ENCODE assay signal across 18 mouse cellular contexts in the genomic region with DNA sequence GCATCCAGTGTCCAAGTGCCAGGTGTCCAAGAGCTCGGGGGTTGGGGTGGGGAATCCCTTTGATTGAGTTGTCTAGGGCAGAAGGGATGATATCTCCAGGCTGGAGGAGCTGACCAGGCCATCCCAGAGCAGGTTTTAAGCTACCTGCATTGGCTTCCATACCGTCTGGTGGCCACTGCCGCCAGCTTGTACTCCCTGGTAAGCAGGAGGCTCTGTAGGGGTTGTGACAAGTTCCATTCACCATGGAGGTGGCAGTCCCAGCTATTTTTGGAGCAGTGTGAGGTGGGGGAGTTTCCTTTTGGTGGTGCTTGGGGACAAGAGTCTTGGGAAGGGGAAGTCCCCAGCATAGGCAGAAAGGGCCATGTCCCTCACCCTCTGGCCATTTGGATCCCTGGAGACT. TPM values are rescaled to one million over a fixed set of nuclear protein-coding genes. Genes with fewer than 3 reads are reported as not detected.
DNase-seq lines count a peak whose midpoint lies in the region; ATAC-seq and TF ChIP-seq lines count a peak whose summit lies in the region.
"Had no signal": no experiment of that assay in that cellular context is flagged by ENCODE, and none has a peak within 500 bp of the region (broad histone marks: within the 10 kb centered on the region; RNA-seq: fewer than 3 reads in every experiment).

No protein-coding gene starts in this region.

- H3K4me2 ChIP-seq in heart, postnatal 0 days (ENCODE audit: low read depth, low read length): no peak overlapping the region
- no peak overlapping the region for H3K4me2 ChIP-seq in intestine, postnatal 0 days (replicated peaks; ENCODE audit: low read depth)
- H3K4me2 ChIP-seq: limb, embryonic 13.5 days; neural tube, embryonic 12.5 days had no signal

- TF ChIP-seq POLR2A in cerebellum, adult 2 months (IDR thresholded peaks at IDR 0.05; ENCODE audit: borderline replicate concordance, insufficient read depth, low read length): no peak

- intact Hi-C loops in heart, postnatal 36 days (cut with DNase I): no loop called here

- 44% methylated on average over 3 of the region's 3 CpGs for WGBS in heart, postnatal 0 days
- WGBS in cerebellum, adult 2 months: 38% methylated on average over 3 of the region's 3 CpGs
- 96% methylated on average over 3 of the region's 3 CpGs for WGBS in intestine, postnatal 0 days

- H3K9me3 ChIP-seq in heart, postnatal 0 days (replicated peaks; ENCODE audit: control insufficient read depth, low read length): no peaks in the 10 kb centered on the region
- no peaks in the 10 kb centered on the region for H3K9me3 ChIP-seq in intestine, postnatal 0 days (ENCODE audit: control insufficient read depth)
- H3K9me3 ChIP-seq: limb, embryonic 13.5 days; neural tube, embryonic 12.5 days had no signal

- H3K9ac ChIP-seq in heart, postnatal 0 days (replicated peaks; ENCODE audit: low read depth, low read length): no peak overlapping the region
- no peak overlapping the region for H3K9ac ChIP-seq in intestine, postnatal 0 days (ENCODE audit: low read depth, low read length)
- H3K9ac ChIP-seq: limb, embryonic 13.5 days; neural tube, embryonic 12.5 days had no signal

- TF ChIP-seq EP300 in heart, postnatal 0 days (IDR thresholded peaks at IDR 0.05; ENCODE audit: low read depth): no peak

- no peaks in the 10 kb centered on the region for H3K27me3 ChIP-seq in heart, postnatal 0 days (ENCODE audit: control insufficient read depth, insufficient read depth, low read length)
- H3K27me3 ChIP-seq in cerebellum, adult 2 months (ENCODE audit: control insufficient read depth, insufficient read depth, low read length): no peaks in the 10 kb centered on the region
- H3K27me3 ChIP-seq in intestine, postnatal 0 days (replicated peaks; ENCODE audit: control insufficient read depth, insufficient read depth, low read length): no peaks in the 10 kb centered on the region
- H3K27me3 ChIP-seq: limb, embryonic 13.5 days; neural tube, embryonic 12.5 days; Patski had no signal

- H3K4me3 ChIP-seq in heart, postnatal 0 days (ENCODE audit: low read depth, low read length): no peak overlapping the region
- H3K4me3 ChIP-seq in cerebellum, adult 2 months (replicated peaks; ENCODE audit: insufficient read depth, low read depth, low read length): no peak overlapping the region
- no peak overlapping the region for H3K4me3 ChIP-seq in intestine, postnatal 0 days (ENCODE audit: low read depth, low read length)
- H3K4me3 ChIP-seq: limb, embryonic 13.5 days; neural tube, embryonic 12.5 days had no signal

- H3K27ac ChIP-seq in heart, postnatal 0 days (ENCODE audit: low read depth): 0 out of 2 replicates have a peak overlapping the region, but pooled peaks have one; percentile 20
- H3K27ac ChIP-seq in cerebellum, adult 2 months (ENCODE audit: insufficient read depth, low read length): no peak overlapping the region
- no peak overlapping the region for H3K27ac ChIP-seq in intestine, postnatal 0 days (ENCODE audit: low read depth, low read length)
- H3K27ac ChIP-seq: kidney, postnatal 0 days; limb, embryonic 13.5 days; neural tube, embryonic 12.5 days had no signal

- H3K36me3 ChIP-seq in heart, postnatal 0 days (replicated peaks; ENCODE audit: control insufficient read depth, insufficient read depth, low read length): no peaks in the 10 kb centered on the region
- H3K36me3 ChIP-seq in intestine, postnatal 0 days (ENCODE audit: control insufficient read depth, insufficient read depth): no peaks in the 10 kb centered on the region
- H3K36me3 ChIP-seq: limb, embryonic 13.5 days; neural tube, embryonic 12.5 days had no signal

- ATAC-seq in heart, postnatal 0 days (ENCODE audit: insufficient read depth, low read depth): peak; percentile 40
- no peak for ATAC-seq in intestine, postnatal 0 days
- ATAC-seq: activated CD4-positive, CD25-positive, alpha-beta regulatory T cell, adult 4 months; hindbrain, embryonic 16.5 days had no signal

- DNase-seq in heart, adult 11 months: peak; percentile 90
- no peak for DNase-seq in heart, postnatal 36 days
- no peak for DNase-seq in heart, postnatal 0 days (ENCODE audit: low spot score)
- DNase-seq in heart, postnatal 4 days: no peak
- DNase-seq in cerebellum, adult 2 months: peak; percentile 55 to 69
- peak; percentile 41 to 53 for DNase-seq in cerebellum, postnatal 36 days
- DNase-seq in right cerebral cortex, postnatal 4 days: no peak
- DNase-seq: adrenal gland, postnatal 14 days; kidney, adult 11 months; lung, postnatal 10 days; thymus, postnatal 25 days had no signal

- TF ChIP-seq CTCF in heart, postnatal 0 days (IDR thresholded peaks at IDR 0.05; ENCODE audit: low read depth): no peak
- no peak for TF ChIP-seq CTCF in cerebellum, adult 2 months (IDR thresholded peaks at IDR 0.05; ENCODE audit: borderline replicate concordance, insufficient read depth, low read depth, low read length)
- no peak for TF ChIP-seq CTCF in intestine, postnatal 0 days (IDR thresholded peaks at IDR 0.05; ENCODE audit: low read depth)

- peaks cover 38% of the 10 kb centered on the region for H3K4me1 ChIP-seq in heart, postnatal 0 days (ENCODE audit: control insufficient read depth, insufficient read depth)
- peaks cover 50% of the 10 kb centered on the region for H3K4me1 ChIP-seq in cerebellum, adult 2 months (ENCODE audit: control insufficient read depth, insufficient read depth, low read length)
- peaks cover 20% of the 10 kb centered on the region for H3K4me1 ChIP-seq in intestine, postnatal 0 days (replicated peaks; ENCODE audit: control insufficient read depth, insufficient read depth, low read length)

RNA-seq across cellular contexts. Expression of a gene that starts 29.7 kb away (rescaled TPM):
- total RNA-seq in heart, postnatal 36 days (2021): 1 to 10 TPM; 4.0 to 4.7 TPM
- total RNA-seq in heart, postnatal 0 days (2014; rRNA removed; ENCODE audit: low replicate concordance): 12.3 and 18.1 TPM in 2 replicates
- 25.5 and 26.5 TPM in 2 replicates for polyA plus RNA-seq in heart, postnatal 0 days (2015; fragmentation: Nextera tagmentation; extraction: Ambion mirVana)
- total RNA-seq in heart, postnatal 4 days (2021): 10 to 100 TPM; 24.8 to 26.0 TPM
- 26.8 and 28.0 TPM in 2 replicates for polyA plus RNA-seq in cerebellum, adult 2 months (2012; rRNA removed)
- 70.9 and 84.5 TPM in 2 replicates for polyA plus RNA-seq in intestine, postnatal 0 days (2015; fragmentation: Nextera tagmentation; extraction: Ambion mirVana)

Comparison
In these comparisons a context has a peak if more than half of its experiments do, and no peak if none do; other contexts are left out.
1. DNase-seq: peak in heart, adult 11 months (single experiment), cerebellum, adult 2 months (2 of 2) and cerebellum, postnatal 36 days (2 of 2); none in heart, postnatal 36 days (0 of 2), heart, postnatal 0 days (single experiment), heart, postnatal 4 days (single experiment) and right cerebral cortex, postnatal 4 days (single experiment).